Mouse (Mus musculus): ENCODE data around the gene Srrm1. TPM values are rescaled to one million over a fixed set of nuclear protein-coding genes. Genes with fewer than 3 reads are reported as not detected.

Gene Srrm1
- polyA plus RNA-seq, 1 experiment from 2014 or later: 183 TPM

- Histone ChIP-seq H3K9me3 (replicated peaks; ENCODE audit: low read length) (no peaks in the 10 kb centered on the region), H3K4me3 (replicated peaks; ENCODE audit: low read depth, low read length) (no peak overlapping the region), H3K36me3 (ENCODE audit: insufficient read depth, low read length) (no peaks in the 10 kb centered on the region), H3K27me3 (ENCODE audit: insufficient read depth, low read length) (no peaks in the 10 kb centered on the region), H3K4me1 (replicated peaks; ENCODE audit: insufficient read depth, low read length) (peaks cover 8% of the 10 kb centered on the region; the same call in 1 of the 2 replicates), H3K4me2 (ENCODE audit: low read length) (no peak overlapping the region), H3K27ac (no peak overlapping the region), H3K9ac (ENCODE audit: low read depth, low read length) (no peak overlapping the region)
- no peak for DNase-seq (ENCODE audit: low spot score)
- ATAC-seq (replicated peaks; ENCODE audit: low FRiP score, low read depth): no peak
- no peak for TF ChIP-seq CTCF (IDR thresholded peaks at IDR 0.05; ENCODE audit: low read depth)
- 79% methylated on average over 10 of the region's 10 CpGs for WGBS
These were observed 50.9 kb downstream of the Srrm1 start for GRCm38 (mm10) chr4:135302261-135302660.

- WGBS: 71% methylated on average over 3 of the region's 3 CpGs
- no peak for TF ChIP-seq CTCF (IDR thresholded peaks at IDR 0.05; ENCODE audit: low read depth)
- H3K27ac ChIP-seq: no peak overlapping the region
- 0 out of 2 replicates have a peak, but pooled peaks cover 7% of the 10 kb centered on the region for H3K4me1 ChIP-seq (replicated peaks; ENCODE audit: insufficient read depth, low read length)
- no peaks in the 10 kb centered on the region for H3K9me3 ChIP-seq (replicated peaks; ENCODE audit: low read length)
- no peak overlapping the region for H3K4me3 ChIP-seq (replicated peaks; ENCODE audit: low read depth, low read length)
- no peak overlapping the region for H3K4me2 ChIP-seq (ENCODE audit: low read length)
- H3K36me3 ChIP-seq (ENCODE audit: insufficient read depth, low read length): no peaks in the 10 kb centered on the region
- no peaks in the 10 kb centered on the region for H3K27me3 ChIP-seq (ENCODE audit: insufficient read depth, low read length)
- no peak for ATAC-seq (replicated peaks; ENCODE audit: low FRiP score, low read depth)
- no peak overlapping the region for H3K9ac ChIP-seq (ENCODE audit: low read depth, low read length)
- no peak for DNase-seq (ENCODE audit: low spot score)
These were observed 52.0 kb downstream of the Srrm1 start for GRCm38 (mm10) chr4:135301166-135301565.

GRCm38 (mm10) chr4:135300248-135301041 is 52.7 kb downstream of the Srrm1 start:
- 87% methylated on average over 26 of the region's 26 CpGs for WGBS
- H3K27ac ChIP-seq: no peak overlapping the region
- H3K4me3 ChIP-seq (replicated peaks; ENCODE audit: low read depth, low read length): no peak overlapping the region
- 0 out of 2 replicates have a peak, but pooled peaks cover 7% of the 10 kb centered on the region for H3K4me1 ChIP-seq (replicated peaks; ENCODE audit: insufficient read depth, low read length)
- no peak for ATAC-seq (replicated peaks; ENCODE audit: low FRiP score, low read depth)
- H3K36me3 ChIP-seq (ENCODE audit: insufficient read depth, low read length): no peaks in the 10 kb centered on the region
- no peaks in the 10 kb centered on the region for H3K27me3 ChIP-seq (ENCODE audit: insufficient read depth, low read length)
- H3K9ac ChIP-seq (ENCODE audit: low read depth, low read length): no peak overlapping the region
- H3K4me2 ChIP-seq (ENCODE audit: low read length): no peak overlapping the region
- no peaks in the 10 kb centered on the region for H3K9me3 ChIP-seq (replicated peaks; ENCODE audit: low read length)
- TF ChIP-seq CTCF (IDR thresholded peaks at IDR 0.05; ENCODE audit: low read depth): no peak
- no peak for DNase-seq (ENCODE audit: low spot score)

- H3K4me2 ChIP-seq (ENCODE audit: low read length): no peak overlapping the region
- TF ChIP-seq CTCF (IDR thresholded peaks at IDR 0.05; ENCODE audit: low read depth): no peak
- H3K9ac ChIP-seq (ENCODE audit: low read depth, low read length): 0 out of 2 replicates have a peak overlapping the region, but pooled peaks have one; percentile 5
- H3K9me3 ChIP-seq (replicated peaks; ENCODE audit: low read length): no peaks in the 10 kb centered on the region
- H3K36me3 ChIP-seq (ENCODE audit: insufficient read depth, low read length): no peaks in the 10 kb centered on the region
- DNase-seq (ENCODE audit: low spot score) (no peak), ATAC-seq (replicated peaks; ENCODE audit: low FRiP score, low read depth) (no peak)
- no peak overlapping the region for H3K27ac ChIP-seq
- H3K4me1 ChIP-seq (replicated peaks; ENCODE audit: insufficient read depth, low read length): 0 out of 2 replicates have a peak, but pooled peaks cover 7% of the 10 kb centered on the region
- no peak overlapping the region for H3K4me3 ChIP-seq (replicated peaks; ENCODE audit: low read depth, low read length)
- H3K27me3 ChIP-seq (ENCODE audit: insufficient read depth, low read length): no peaks in the 10 kb centered on the region
- WGBS: 85% methylated on average over 10 of the region's 10 CpGs
These were observed 54.4 kb downstream of the Srrm1 start for GRCm38 (mm10) chr4:135298680-135299079.

GRCm38 (mm10) chr4:135297931-135298546 is 55.1 kb downstream of the Srrm1 start:
- H3K27ac ChIP-seq: no peak overlapping the region

GRCm38 (mm10) chr4:135297146-135297545 is 56.0 kb downstream of the Srrm1 start:
- Histone ChIP-seq H3K9me3 (replicated peaks; ENCODE audit: low read length) (no peaks in the 10 kb centered on the region), H3K27ac (no peak overlapping the region), H3K4me1 (replicated peaks; ENCODE audit: insufficient read depth, low read length) (peaks cover 14% of the 10 kb centered on the region), H3K4me3 (replicated peaks; ENCODE audit: low read depth, low read length) (no peak overlapping the region), H3K36me3 (ENCODE audit: insufficient read depth, low read length) (no peaks in the 10 kb centered on the region), H3K27me3 (ENCODE audit: insufficient read depth, low read length) (no peaks in the 10 kb centered on the region), H3K4me2 (ENCODE audit: low read length) (no peak overlapping the region), H3K9ac (ENCODE audit: low read depth, low read length) (no peak overlapping the region)
- no peak for TF ChIP-seq CTCF (IDR thresholded peaks at IDR 0.05; ENCODE audit: low read depth)
- DNase-seq (ENCODE audit: low spot score) (no peak), ATAC-seq (replicated peaks; ENCODE audit: low FRiP score, low read depth) (no peak)
- WGBS: 90% methylated on average over 7 of the region's 7 CpGs

More at GRCm38 (mm10) chr4:135297931-135298546, 55.1 kb downstream of the Srrm1 start:
- Histone ChIP-seq H3K4me1 (replicated peaks; ENCODE audit: insufficient read depth, low read length) (0 out of 2 replicates have a peak, but pooled peaks cover 7% of the 10 kb centered on the region), H3K4me2 (ENCODE audit: low read length) (no peak overlapping the region), H3K9ac (ENCODE audit: low read depth, low read length) (0 out of 2 replicates have a peak overlapping the region, but pooled peaks have one; percentile 5), H3K36me3 (ENCODE audit: insufficient read depth, low read length) (no peaks in the 10 kb centered on the region), H3K9me3 (replicated peaks; ENCODE audit: low read length) (no peaks in the 10 kb centered on the region), H3K4me3 (replicated peaks; ENCODE audit: low read depth, low read length) (no peak overlapping the region), H3K27me3 (ENCODE audit: insufficient read depth, low read length) (no peaks in the 10 kb centered on the region)
- 73% methylated on average over 15 of the region's 15 CpGs for WGBS
- no peak for ATAC-seq (replicated peaks; ENCODE audit: low FRiP score, low read depth)
- TF ChIP-seq CTCF (IDR thresholded peaks at IDR 0.05; ENCODE audit: low read depth): no peak
- no peak for DNase-seq (ENCODE audit: low spot score)

Measured in kidney, postnatal 0 days (tissue).